9 mouse cellular contexts compared by ENCODE assay signal in genomic region chr11:108910328-108910886, GRCm38 (mm10). TPM values are rescaled to one million over a fixed set of nuclear protein-coding genes. Genes with fewer than 3 reads are reported as not detected.
DNase-seq lines count a peak whose midpoint lies in the region; ATAC-seq lines count a peak whose summit lies in the region.
"Had no signal": no experiment of that assay in that cellular context is flagged by ENCODE, and none has a peak within 500 bp of the region (broad histone marks: within the 10 kb centered on the region; RNA-seq: fewer than 3 reads in every experiment).

No protein-coding gene starts in this region.

- H3K4me1 ChIP-seq in kidney, embryonic 14.5 days (ENCODE audit: control insufficient read depth, insufficient read depth, low read length), result peaks cover 14% of the 10 kb centered on the region
- H3K4me1 ChIP-seq in forebrain, embryonic 12.5 days, result peaks cover 17% of the 10 kb centered on the region
- H3K4me1 ChIP-seq in liver, embryonic 15.5 days (replicated peaks), result peaks cover 10% of the 10 kb centered on the region
- H3K4me1 ChIP-seq in midbrain, embryonic 13.5 days (replicated peaks), result peaks cover 9% of the 10 kb centered on the region

- H3K9ac ChIP-seq in kidney, embryonic 14.5 days (ENCODE audit: low read depth, low read length), result 0 out of 2 replicates have a peak overlapping the region, but pooled peaks have one; percentile 28
- H3K9ac ChIP-seq in forebrain, embryonic 12.5 days, result no peak overlapping the region; the same call in 1 of the 2 replicates
- no peak overlapping the region for H3K9ac ChIP-seq in liver, embryonic 15.5 days
- no peak overlapping the region for H3K9ac ChIP-seq in midbrain, embryonic 13.5 days (replicated peaks)

- ATAC-seq in kidney, embryonic 14.5 days (ENCODE audit: low FRiP score, low TSS enrichment), result no peak
- no peak for ATAC-seq in forebrain, embryonic 12.5 days (ENCODE audit: low FRiP score)
- no peak for ATAC-seq in liver, embryonic 15.5 days (ENCODE audit: insufficient read depth)
- ATAC-seq in midbrain, embryonic 13.5 days, result no peak

- no peaks in the 10 kb centered on the region for H3K9me3 ChIP-seq in kidney, embryonic 14.5 days (ENCODE audit: control insufficient read depth, low read length)
- no peaks in the 10 kb centered on the region for H3K9me3 ChIP-seq in forebrain, embryonic 12.5 days
- H3K9me3 ChIP-seq in liver, embryonic 15.5 days (replicated peaks), result no peaks in the 10 kb centered on the region
- peaks cover 6% of the 10 kb centered on the region; the same call in 1 of the 2 replicates for H3K9me3 ChIP-seq in midbrain, embryonic 13.5 days

- H3K27me3 ChIP-seq in kidney, embryonic 14.5 days (ENCODE audit: control insufficient read depth, insufficient read depth, low read length), result peaks cover 3% of the 10 kb centered on the region; the same call in 1 of the 2 replicates
- H3K27me3 ChIP-seq in forebrain, embryonic 12.5 days, result peaks cover 35% of the 10 kb centered on the region
- H3K27me3 ChIP-seq in liver, embryonic 15.5 days, result peaks cover 30% of the 10 kb centered on the region
- H3K27me3 ChIP-seq in midbrain, embryonic 13.5 days, result peaks cover 29% of the 10 kb centered on the region

- 4% methylated on average over 14 of the region's 14 CpGs for WGBS in kidney, embryonic 14.5 days
- 5% methylated on average over 14 of the region's 14 CpGs for WGBS in forebrain, embryonic 12.5 days
- 1% methylated on average over 14 of the region's 14 CpGs for WGBS in liver, embryonic 15.5 days (ENCODE audit: insufficient replicate concordance)
- WGBS in midbrain, embryonic 13.5 days, result 11% methylated on average over 14 of the region's 14 CpGs

- H3K27ac ChIP-seq in kidney, embryonic 14.5 days (ENCODE audit: low read depth, low read length), result no peak overlapping the region
- no peak overlapping the region for H3K27ac ChIP-seq in forebrain, embryonic 12.5 days
- H3K27ac ChIP-seq in liver, embryonic 15.5 days (replicated peaks), result no peak overlapping the region
- no peak overlapping the region for H3K27ac ChIP-seq in midbrain, embryonic 13.5 days

- peak overlapping the region; percentile 14; the same call in 1 of the 2 replicates for H3K4me3 ChIP-seq in kidney, embryonic 14.5 days (ENCODE audit: low read length)
- no peak overlapping the region for H3K4me3 ChIP-seq in forebrain, embryonic 12.5 days (replicated peaks)
- no peak overlapping the region for H3K4me3 ChIP-seq in liver, embryonic 15.5 days (replicated peaks)
- H3K4me3 ChIP-seq in midbrain, embryonic 13.5 days (replicated peaks), result no peak overlapping the region

- peak overlapping the region; percentile 50 for H3K4me2 ChIP-seq in kidney, embryonic 14.5 days (replicated peaks; ENCODE audit: low read depth, low read length)
- peak overlapping the region; percentile 6; the same call in 1 of the 2 replicates for H3K4me2 ChIP-seq in forebrain, embryonic 12.5 days
- peak overlapping the region; percentile 32 for H3K4me2 ChIP-seq in liver, embryonic 15.5 days
- no peak overlapping the region for H3K4me2 ChIP-seq in midbrain, embryonic 13.5 days (replicated peaks)

- no peaks in the 10 kb centered on the region for H3K36me3 ChIP-seq in kidney, embryonic 14.5 days (ENCODE audit: control insufficient read depth, insufficient read depth, low read length)
- no peaks in the 10 kb centered on the region for H3K36me3 ChIP-seq in forebrain, embryonic 12.5 days (replicated peaks)
- H3K36me3 ChIP-seq in liver, embryonic 15.5 days (replicated peaks), result no peaks in the 10 kb centered on the region
- H3K36me3 ChIP-seq in midbrain, embryonic 13.5 days, result no peaks in the 10 kb centered on the region

- DNase-seq in kidney, postnatal 14 days, result no peak
- peak; percentile 87 for DNase-seq in R1 (ENCODE audit: low read depth, low spot score)
- no peak for DNase-seq in left cerebral cortex, adult 9 months (ENCODE audit: low spot score in 2 of 2)
- DNase-seq in cerebellum, postnatal 36 days, result no peak
- DNase-seq: kidney, postnatal 10 days had no signal

RNA-seq across cellular contexts. Expression of gene Axin2, which starts 9.7 kb away (rescaled TPM):
- 8.0 and 11.5 TPM in 2 replicates for polyA plus RNA-seq in kidney, embryonic 14.5 days (2014; fragmentation: Nextera tagmentation; extraction: Ambion mirVana)
- polyA plus RNA-seq in forebrain, embryonic 12.5 days (2016; fragmentation: Nextera tagmentation; extraction: Ambion mirVana), result 14.8 and 17.4 TPM in 2 replicates
- 0.10 and 0.38 TPM in 2 replicates for polyA plus RNA-seq in liver, embryonic 15.5 days (2015; fragmentation: Nextera tagmentation; extraction: Ambion mirVana)
- 15.4 and 17.2 TPM in 2 replicates for polyA plus RNA-seq in midbrain, embryonic 13.5 days (2015; fragmentation: Nextera tagmentation; extraction: Ambion mirVana)
